In the genomic region with DNA sequence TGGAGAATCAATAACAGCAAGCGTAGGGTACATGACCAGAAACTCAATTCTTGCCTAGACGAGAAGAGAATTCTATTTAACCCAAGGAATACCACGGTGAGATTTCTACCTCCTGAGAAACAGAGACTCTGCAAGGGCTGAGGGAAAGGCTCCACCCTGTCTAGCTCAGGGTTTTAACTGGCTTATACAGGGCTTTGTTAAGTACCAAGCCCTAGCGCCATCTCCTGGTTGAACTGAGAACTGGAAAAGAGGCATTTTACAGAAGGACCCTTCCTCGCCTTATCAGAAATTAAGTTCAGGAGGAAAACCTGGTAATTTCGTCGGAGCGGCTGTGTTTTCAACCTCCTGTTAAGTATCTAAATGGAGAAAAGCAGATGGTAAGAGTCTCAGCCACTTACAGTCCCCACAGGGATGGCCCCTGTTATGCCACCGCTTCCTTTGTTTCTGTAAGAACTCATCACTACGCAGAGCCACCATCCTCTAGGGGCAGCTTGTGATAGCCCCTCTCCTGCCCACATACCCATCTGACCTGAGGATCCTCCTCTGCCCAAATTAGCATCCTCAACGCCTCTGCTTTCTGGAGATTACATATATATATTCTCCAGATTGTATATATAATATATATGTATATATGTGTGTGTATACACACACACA, we compare ENCODE assay signal across 8 mouse cellular contexts.
DNase-seq lines count a peak whose midpoint lies in the region; ATAC-seq and TF ChIP-seq lines count a peak whose summit lies in the region.

No protein-coding gene starts in this region.

- WGBS in forebrain, embryonic 13.5 days, result 32% methylated on average over 11 of the region's 11 CpGs
- WGBS in heart, embryonic 16.5 days, result 32% methylated on average over 11 of the region's 11 CpGs
- WGBS in liver, embryonic 14.5 days (ENCODE audit: insufficient replicate concordance), result 38% methylated on average over 11 of the region's 11 CpGs

- H3K36me3 ChIP-seq in forebrain, embryonic 13.5 days (ENCODE audit: poor library complexity, severe bottlenecking), result no peaks in the 10 kb centered on the region
- no peaks in the 10 kb centered on the region for H3K36me3 ChIP-seq in heart, embryonic 16.5 days (ENCODE audit: control insufficient read depth, insufficient read depth)
- H3K36me3 ChIP-seq in liver, embryonic 14.5 days (replicated peaks; ENCODE audit: control insufficient read depth, insufficient read depth, low read depth), result no peaks in the 10 kb centered on the region

- DNase-seq in ES-CJ7 (ENCODE audit: low read depth, low spot score), result peak; percentile 79
- peak; percentile 46 for DNase-seq in c-Kit-positive CD71-negative TER-119-negative erythroid progenitor cells, embryonic 14.5 days (ENCODE audit: low read depth)
- peak; percentile 69 to 84 for DNase-seq in kidney, postnatal 36 days
- peak in 2 of 3 experiments; percentile 12 to 20 for DNase-seq in liver, embryonic 14.5 days (ENCODE audit: low read depth in 3 of 3, low spot score in 3 of 3)
- peak; percentile 37 for DNase-seq in ovary, adult 18-20 months (ENCODE audit: low spot score)
- peak; percentile 26 to 71 for DNase-seq in urinary bladder, postnatal 4 days (ENCODE audit: low spot score in 2 of 2)

- H3K4me3 ChIP-seq in forebrain, embryonic 13.5 days, result no peak overlapping the region
- H3K4me3 ChIP-seq in heart, embryonic 16.5 days (ENCODE audit: low read length), result no peak overlapping the region
- H3K4me3 ChIP-seq in liver, embryonic 14.5 days (ENCODE audit: insufficient read depth in 1 of 2, low read depth in 2 of 2, low read length in 2 of 2), result no peak overlapping the region

- no peak overlapping the region for H3K9ac ChIP-seq in forebrain, embryonic 13.5 days
- H3K9ac ChIP-seq in heart, embryonic 16.5 days (ENCODE audit: low read length), result no peak overlapping the region
- no peak overlapping the region for H3K9ac ChIP-seq in liver, embryonic 14.5 days (replicated peaks)

- TF ChIP-seq EP300 in liver, embryonic 14.5 days (IDR thresholded peaks at IDR 0.05; ENCODE audit: low read depth), result no peak

- peak; percentile 56 for TF ChIP-seq CTCF in liver, embryonic 14.5 days (IDR thresholded peaks at IDR 0.05; ENCODE audit: low read depth)

- H3K27me3 ChIP-seq in forebrain, embryonic 13.5 days, result no peaks in the 10 kb centered on the region
- no peaks in the 10 kb centered on the region for H3K27me3 ChIP-seq in heart, embryonic 16.5 days (ENCODE audit: control insufficient read depth, insufficient read depth, low read length)
- no peaks in the 10 kb centered on the region for H3K27me3 ChIP-seq in liver, embryonic 14.5 days (ENCODE audit: control insufficient read depth, insufficient read depth, low read length)

- peak; percentile 90 for ATAC-seq in forebrain, embryonic 13.5 days
- ATAC-seq in heart, embryonic 16.5 days (replicated peaks; ENCODE audit: extremely low read depth, insufficient read depth, low FRiP score), result peak; percentile 67; the same call in 1 of the 2 replicates
- no peak for ATAC-seq in liver, embryonic 14.5 days (ENCODE audit: insufficient read depth)

- peaks cover 14% of the 10 kb centered on the region for H3K9me3 ChIP-seq in forebrain, embryonic 13.5 days (replicated peaks)
- peaks cover 14% of the 10 kb centered on the region for H3K9me3 ChIP-seq in heart, embryonic 16.5 days (replicated peaks; ENCODE audit: control insufficient read depth, low read length)
- no peaks in the 10 kb centered on the region for H3K9me3 ChIP-seq in liver, embryonic 14.5 days (ENCODE audit: control insufficient read depth, low read length)

- no peak overlapping the region for H3K4me2 ChIP-seq in forebrain, embryonic 13.5 days
- H3K4me2 ChIP-seq in heart, embryonic 16.5 days (ENCODE audit: low read depth, low read length), result no peak overlapping the region
- no peak overlapping the region for H3K4me2 ChIP-seq in liver, embryonic 14.5 days (ENCODE audit: low read depth)

- H3K4me1 ChIP-seq in forebrain, embryonic 13.5 days, result peaks cover 7% of the 10 kb centered on the region; the same call in 1 of the 2 replicates
- H3K4me1 ChIP-seq in heart, embryonic 16.5 days (ENCODE audit: control insufficient read depth, insufficient read depth, low read length), result no peaks in the 10 kb centered on the region; the same call in 1 of the 2 replicates
- H3K4me1 ChIP-seq in liver, embryonic 14.5 days (replicated peaks; ENCODE audit: control insufficient read depth in 2 of 2, insufficient read depth in 2 of 2, low read length in 1 of 2), result no peaks in the 10 kb centered on the region

- no peak overlapping the region for H3K27ac ChIP-seq in forebrain, embryonic 13.5 days
- no peak overlapping the region for H3K27ac ChIP-seq in heart, embryonic 16.5 days (ENCODE audit: low read length)
- H3K27ac ChIP-seq in liver, embryonic 14.5 days, result no peak overlapping the region

Comparison
In these comparisons a context has a peak if more than half of its experiments do, and no peak if none do; other contexts are left out.
1. DNase-seq: peak in every context shown above with its lines; median percentile 79 in ES-CJ7; 76 in kidney, postnatal 36 days; 48 in urinary bladder, postnatal 4 days; 46 in c-Kit-positive CD71-negative TER-119-negative erythroid progenitor cells, embryonic 14.5 days; 37 in ovary, adult 18-20 months; 16 in liver, embryonic 14.5 days.